Mouse (Mus musculus) hindbrain, embryonic 11.5 days (tissue): ENCODE data around the gene Ciao1. TPM values are rescaled to one million over a fixed set of nuclear protein-coding genes. Genes with fewer than 3 reads are reported as not detected.

Experiments used
- polyA plus RNA-seq: library from polyadenylated mRNA; unstranded; fragments of >200 nt; fragmentation: Nextera tagmentation; extraction: Ambion mirVana; gene quantifications from 2 replicates; pipeline ENCODE4 v1.2.1, GENCODE M21; 2014

Ciao1 gene
- polyA plus RNA-seq, 1 experiment from 2014 or later, result 57.9 TPM

Other genes with a start within 250 kb of the Ciao1 start
- gene Ap4e1, start 239.1 kb downstream of the Ciao1 start, polyA plus RNA-seq, result 11.1 and 11.3 TPM in 2 replicates
- gene Blvra, start 177.2 kb downstream of the Ciao1 start, polyA plus RNA-seq, result 23.5 and 24.1 TPM in 2 replicates
- 86.8 and 95.2 TPM in 2 replicates for gene Ncaph, start 113.9 kb downstream of the Ciao1 start, polyA plus RNA-seq
- 12.7 and 16.8 TPM in 2 replicates for gene Itpripl1, start 104.4 kb downstream of the Ciao1 start, polyA plus RNA-seq
- 2.7 and 3.0 TPM in 2 replicates for gene 1810024B03Rik, start 39.5 kb downstream of the Ciao1 start, polyA plus RNA-seq
- gene Snrnp200, start 39.4 kb downstream of the Ciao1 start, polyA plus RNA-seq, result 91.6 and 93.3 TPM in 2 replicates
- 21.7 and 26.2 TPM in 2 replicates for gene Tmem127, start 92 bp upstream of the Ciao1 start, polyA plus RNA-seq
- gene Stard7, start 22.4 kb upstream of the Ciao1 start, polyA plus RNA-seq, result 79.5 and 79.9 TPM in 2 replicates
- gene Dusp2, start 88.3 kb upstream of the Ciao1 start, polyA plus RNA-seq, result 4.9 and 5.5 TPM in 2 replicates
- gene Astl, start 90.8 kb upstream of the Ciao1 start, polyA plus RNA-seq, result not detected in 2 replicates
- 2.7 and 3.5 TPM in 2 replicates for gene Adra2b, start 115.4 kb upstream of the Ciao1 start, polyA plus RNA-seq
- gene Gpat2, start 177.4 kb upstream of the Ciao1 start, polyA plus RNA-seq, result 0.32 TPM in 2 replicates
- gene Fahd2a, start 196.7 kb upstream of the Ciao1 start, polyA plus RNA-seq, result 25.7 and 27.8 TPM in 2 replicates